Mouse (Mus musculus): ENCODE results near the gene Foxq1. TPM values are rescaled to one million over a fixed set of nuclear protein-coding genes. Genes with fewer than 3 reads are reported as not detected.

The Foxq1 gene
- polyA plus RNA-seq, 2 experiments: 2.5 to 2.9 TPM

- TF ChIP-seq POLR2A (IDR thresholded peaks at IDR 0.05; ENCODE audit: borderline replicate concordance, extremely low read depth, insufficient read depth, insufficient read length): no peak
- no peaks in the 10 kb centered on the region for H3K36me3 ChIP-seq (ENCODE audit: control insufficient read depth, insufficient read depth, low read length)
- H3K9me3 ChIP-seq (ENCODE audit: control insufficient read depth, low read length): no peaks in the 10 kb centered on the region
- H3K9ac ChIP-seq (ENCODE audit: low read depth, low read length, severe bottlenecking): no peak overlapping the region
- no peak overlapping the region for H3K4me2 ChIP-seq (replicated peaks; ENCODE audit: low read depth, low read length, severe bottlenecking)
- H3K27ac ChIP-seq (replicated peaks; ENCODE audit: low read depth, low read length): no peak overlapping the region
- ATAC-seq (ENCODE audit: low FRiP score, low read depth) (no peak), DNase-seq (ENCODE audit: low spot score) (no peak)
- WGBS: 78% methylated on average over 10 of the region's 10 CpGs
- H3K27me3 ChIP-seq (ENCODE audit: control insufficient read depth, insufficient read depth, low read length): peaks cover under 1% of the 10 kb centered on the region; the same call in 1 of the 2 replicates
- H3K4me1 ChIP-seq (ENCODE audit: control insufficient read depth, insufficient read depth, low read length): peaks cover 5% of the 10 kb centered on the region
- H3K4me3 ChIP-seq (replicated peaks; ENCODE audit: low read length): no peak overlapping the region
These were observed 17.0 kb downstream of the Foxq1 start for GRCm38 (mm10) chr13:31572806-31573508.

GRCm38 (mm10) chr13:31574627-31575026 is 18.7 kb downstream of the Foxq1 start:
- Histone ChIP-seq H3K4me1 (ENCODE audit: control insufficient read depth, insufficient read depth, low read length) (peaks cover 9% of the 10 kb centered on the region), H3K27ac (replicated peaks; ENCODE audit: low read depth, low read length) (no peak overlapping the region), H3K4me3 (replicated peaks; ENCODE audit: low read length) (no peak overlapping the region), H3K36me3 (ENCODE audit: control insufficient read depth, insufficient read depth, low read length) (no peaks in the 10 kb centered on the region), H3K4me2 (replicated peaks; ENCODE audit: low read depth, low read length, severe bottlenecking) (no peak overlapping the region), H3K27me3 (ENCODE audit: control insufficient read depth, insufficient read depth, low read length) (no peaks in the 10 kb centered on the region; the same call in 1 of the 2 replicates), H3K9me3 (ENCODE audit: control insufficient read depth, low read length) (no peaks in the 10 kb centered on the region), H3K9ac (ENCODE audit: low read depth, low read length, severe bottlenecking) (no peak overlapping the region)
- no peak for ATAC-seq (ENCODE audit: low FRiP score, low read depth)
- WGBS: 72% methylated on average over 3 of the region's 3 CpGs
- DNase-seq (ENCODE audit: low spot score): no peak
- no peak for TF ChIP-seq POLR2A (IDR thresholded peaks at IDR 0.05; ENCODE audit: borderline replicate concordance, extremely low read depth, insufficient read depth, insufficient read length)

- no peak overlapping the region for H3K4me3 ChIP-seq (replicated peaks; ENCODE audit: low read length)
- H3K4me2 ChIP-seq (replicated peaks; ENCODE audit: low read depth, low read length, severe bottlenecking): no peak overlapping the region
- 16% methylated on average over 4 of the region's 4 CpGs for WGBS
- no peak overlapping the region for H3K9ac ChIP-seq (ENCODE audit: low read depth, low read length, severe bottlenecking)
- no peaks in the 10 kb centered on the region; the same call in 1 of the 2 replicates for H3K27me3 ChIP-seq (ENCODE audit: control insufficient read depth, insufficient read depth, low read length)
- H3K36me3 ChIP-seq (ENCODE audit: control insufficient read depth, insufficient read depth, low read length): no peaks in the 10 kb centered on the region
- ATAC-seq (ENCODE audit: low FRiP score, low read depth) (no peak), DNase-seq (ENCODE audit: low spot score) (no peak)
- no peak for TF ChIP-seq POLR2A (IDR thresholded peaks at IDR 0.05; ENCODE audit: borderline replicate concordance, extremely low read depth, insufficient read depth, insufficient read length)
- no peak overlapping the region for H3K27ac ChIP-seq (replicated peaks; ENCODE audit: low read depth, low read length)
- peaks cover 9% of the 10 kb centered on the region for H3K4me1 ChIP-seq (ENCODE audit: control insufficient read depth, insufficient read depth, low read length)
- no peaks in the 10 kb centered on the region for H3K9me3 ChIP-seq (ENCODE audit: control insufficient read depth, low read length)
These were observed 20.8 kb downstream of the Foxq1 start for GRCm38 (mm10) chr13:31576696-31577095.

- ATAC-seq (ENCODE audit: low FRiP score, low read depth): no peak
These were observed 21.6 kb downstream of the Foxq1 start for GRCm38 (mm10) chr13:31577576-31577975.

GRCm38 (mm10) chr13:31578389-31578788 is 22.5 kb downstream of the Foxq1 start:
- Histone ChIP-seq H3K9ac (ENCODE audit: low read depth, low read length, severe bottlenecking) (no peak overlapping the region), H3K27ac (replicated peaks; ENCODE audit: low read depth, low read length) (no peak overlapping the region), H3K27me3 (ENCODE audit: control insufficient read depth, insufficient read depth, low read length) (no peaks in the 10 kb centered on the region; the same call in 1 of the 2 replicates), H3K9me3 (ENCODE audit: control insufficient read depth, low read length) (no peaks in the 10 kb centered on the region), H3K4me2 (replicated peaks; ENCODE audit: low read depth, low read length, severe bottlenecking) (no peak overlapping the region), H3K4me1 (ENCODE audit: control insufficient read depth, insufficient read depth, low read length) (peaks cover 9% of the 10 kb centered on the region), H3K4me3 (replicated peaks; ENCODE audit: low read length) (no peak overlapping the region), H3K36me3 (ENCODE audit: control insufficient read depth, insufficient read depth, low read length) (no peaks in the 10 kb centered on the region)
- no peak for ATAC-seq (ENCODE audit: low FRiP score, low read depth)
- no peak for TF ChIP-seq POLR2A (IDR thresholded peaks at IDR 0.05; ENCODE audit: borderline replicate concordance, extremely low read depth, insufficient read depth, insufficient read length)
- 19% methylated on average over 10 of the region's 10 CpGs for WGBS
- peak; percentile 44 for DNase-seq (ENCODE audit: low spot score)

More at GRCm38 (mm10) chr13:31577576-31577975, 21.6 kb downstream of the Foxq1 start:
- H3K9me3 ChIP-seq (ENCODE audit: control insufficient read depth, low read length): no peaks in the 10 kb centered on the region
- DNase-seq (ENCODE audit: low spot score): no peak
- no peak for TF ChIP-seq POLR2A (IDR thresholded peaks at IDR 0.05; ENCODE audit: borderline replicate concordance, extremely low read depth, insufficient read depth, insufficient read length)
- no peaks in the 10 kb centered on the region; the same call in 1 of the 2 replicates for H3K27me3 ChIP-seq (ENCODE audit: control insufficient read depth, insufficient read depth, low read length)
- WGBS: 17% methylated on average over 6 of the region's 6 CpGs
- no peak overlapping the region for H3K4me3 ChIP-seq (replicated peaks; ENCODE audit: low read length)
- H3K9ac ChIP-seq (ENCODE audit: low read depth, low read length, severe bottlenecking): no peak overlapping the region
- no peak overlapping the region for H3K27ac ChIP-seq (replicated peaks; ENCODE audit: low read depth, low read length)
- H3K4me2 ChIP-seq (replicated peaks; ENCODE audit: low read depth, low read length, severe bottlenecking): no peak overlapping the region
- H3K36me3 ChIP-seq (ENCODE audit: control insufficient read depth, insufficient read depth, low read length): no peaks in the 10 kb centered on the region
- H3K4me1 ChIP-seq (ENCODE audit: control insufficient read depth, insufficient read depth, low read length): peaks cover 9% of the 10 kb centered on the region

All from limb, embryonic 14.5 days (tissue).